Mouse (Mus musculus) bone marrow macrophage, adult 2 months (primary cell): Measurements from ENCODE around the gene Gm1110. TPM values are rescaled to one million over a fixed set of nuclear protein-coding genes. Genes with fewer than 3 reads are reported as not detected.
"Not testable (repeated sequence)": the region's sequence is repeated elsewhere in the genome, so short reads cannot be mapped to it uniquely, and the experiment has no call there.

Source experiments
- H3K27ac ChIP-seq: 2 replicates; pipeline ENCODE4 v1.5.1; 2012; ENCODE audit warnings: low read depth, low read length; ENCODE audit not compliant: insufficient read depth
- H3K4me1 ChIP-seq: 2 replicates; pipeline ENCODE4 v1.6.1; 2012; ENCODE audit warnings: low read length; ENCODE audit not compliant: control insufficient read depth, insufficient read depth
- H3K4me3 ChIP-seq: 2 replicates; pipeline ENCODE4 v1.5.1; 2012; ENCODE audit warnings: mild to moderate bottlenecking, low read length, moderate library complexity; ENCODE audit not compliant: insufficient read depth
- CTCF ChIP-seq: IDR thresholded peaks from 2 replicates; pipeline ENCODE4 v1.5.1; 2012; ENCODE audit warnings: low read depth, mild to moderate bottlenecking, low read length, moderate library complexity
- POLR2A ChIP-seq: IDR thresholded peaks from 2 replicates; pipeline ENCODE4 v1.6.1; 2012; ENCODE audit warnings: mild to moderate bottlenecking, low read depth, low read length, borderline replicate concordance
- polyA plus RNA-seq: library from polyadenylated mRNA; stranded (reverse); fragments of >200 nt; gene quantifications from 2 replicates; pipeline ENCODE4 v1.2.4, GENCODE M21; 2012; ENCODE audit not compliant: missing spikeins, insufficient read depth, insufficient read length

Gene Gm1110
- polyA plus RNA-seq: not detected in 2 replicates

DNA sequence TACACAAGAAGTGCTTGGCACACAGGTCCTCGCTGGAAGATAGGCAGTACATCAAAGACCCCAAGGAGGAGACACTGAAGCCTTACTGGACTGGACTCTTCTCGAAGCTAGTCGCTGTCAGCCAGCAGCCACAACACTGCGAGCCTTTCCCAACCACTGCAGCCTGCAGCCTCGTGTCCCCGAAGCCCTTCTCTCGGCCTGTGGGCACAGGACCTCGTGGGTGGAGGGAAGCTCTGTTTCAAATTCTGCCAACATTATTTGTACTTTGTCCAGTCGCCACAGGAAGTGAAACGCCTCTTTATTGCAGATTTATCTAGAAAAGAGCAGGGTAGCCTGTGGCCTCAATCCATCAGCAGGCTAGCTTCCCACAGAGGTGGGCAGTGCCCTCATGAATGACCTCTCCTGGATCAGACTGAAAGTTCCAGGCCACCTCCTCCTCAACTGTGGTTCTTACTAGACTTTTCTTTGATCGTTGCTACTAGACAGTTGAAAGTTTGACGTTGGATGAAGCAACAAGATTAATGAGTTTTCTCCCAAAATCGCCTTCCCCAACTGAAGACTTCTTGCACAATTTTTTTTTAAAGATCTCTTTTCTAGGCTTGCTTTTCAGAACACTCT, at the start of gene Gm1110:
Gene Gm1110, minus strand, starts transcription at position 203 of the 618 bp plus-strand sequence.
- no peak within 1 kb of the TSS for H3K4me3 ChIP-seq
- no peaks in the 10 kb centered on the region for H3K4me1 ChIP-seq
- H3K27ac ChIP-seq: no peak within 1 kb of the TSS
- TF ChIP-seq CTCF: no peak
- no peak for TF ChIP-seq POLR2A

DNA sequence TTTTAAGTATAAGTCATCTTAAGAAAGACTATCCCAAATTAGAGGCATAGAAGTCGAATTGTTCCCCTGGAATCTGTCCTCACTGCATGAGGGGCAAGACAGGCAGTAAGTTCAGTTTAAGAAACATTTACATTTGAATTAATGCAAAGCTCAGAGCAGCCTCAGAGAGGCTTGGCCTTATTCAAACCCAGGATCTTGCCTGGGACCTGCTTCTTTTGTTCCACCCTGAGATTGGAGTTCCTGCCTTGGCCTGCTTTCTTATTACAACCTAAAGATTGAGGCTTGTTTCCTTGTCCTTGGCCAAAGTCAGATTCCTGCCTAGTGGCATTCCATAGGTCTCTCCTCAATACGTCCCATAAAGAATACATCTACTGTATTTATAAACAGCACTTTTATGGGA, 24.9 kb upstream of the Gm1110 start:
- Histone ChIP-seq H3K4me3 (no peak overlapping the region), H3K27ac (no peak overlapping the region), H3K4me1 (no peaks in the 10 kb centered on the region)
- TF ChIP-seq CTCF: no peak
- TF ChIP-seq POLR2A: no peak

DNA sequence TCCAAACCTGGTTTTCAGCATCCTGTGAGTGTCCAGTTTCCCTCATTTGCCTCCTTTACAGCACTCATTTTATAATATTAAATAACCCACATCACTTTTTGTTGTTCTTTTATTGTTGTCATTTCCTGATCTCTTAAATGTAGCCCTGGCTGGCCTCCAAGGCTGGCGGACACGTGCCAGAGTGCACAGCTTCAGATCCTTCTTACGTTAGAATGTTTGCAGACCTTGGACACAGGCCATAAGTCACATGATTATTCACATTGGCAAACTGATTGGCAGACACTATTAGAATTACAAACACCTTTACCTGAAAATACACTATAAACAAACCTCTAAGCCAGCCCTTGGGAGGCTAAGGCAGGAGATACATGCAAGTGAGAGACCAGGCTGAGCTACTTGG, 1.2 kb upstream of the Gm1110 start:
- Histone ChIP-seq H3K27ac (no peak overlapping the region), H3K4me3 (no peak overlapping the region), H3K4me1 (no peaks in the 10 kb centered on the region)
- TF ChIP-seq CTCF (no peak), POLR2A (no peak)

GRCm38 (mm10) chr9:26919778-26920177, 3.1 kb downstream of the Gm1110 start:
- Histone ChIP-seq H3K4me3 (no peak overlapping the region), H3K4me1 (no peaks in the 10 kb centered on the region), H3K27ac (no peak overlapping the region)
- TF ChIP-seq POLR2A: no peak
- TF ChIP-seq CTCF: no peak

DNA sequence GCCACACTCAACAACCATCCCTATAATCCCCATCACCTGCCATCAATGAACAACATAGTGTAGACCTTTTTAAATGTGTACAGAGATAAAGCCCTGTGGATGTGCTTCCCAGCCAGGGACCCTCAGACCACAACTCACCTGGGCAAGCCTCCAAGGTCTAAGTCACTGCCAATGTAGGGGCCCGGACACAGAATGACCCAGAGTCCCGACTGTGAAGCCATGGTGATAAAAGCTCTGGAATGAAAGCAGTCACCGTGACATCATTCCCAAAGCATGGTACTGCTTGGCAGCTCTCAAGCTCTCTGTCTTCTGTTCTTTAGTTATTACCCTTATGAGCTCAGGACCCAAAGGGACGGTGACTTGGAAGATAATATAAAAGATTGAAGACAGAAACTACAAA, 9.8 kb downstream of the Gm1110 start:
- Histone ChIP-seq H3K4me1 (no peaks in the 10 kb centered on the region), H3K27ac (no peak overlapping the region), H3K4me3 (no peak overlapping the region)
- TF ChIP-seq POLR2A (no peak), CTCF (no peak)

- Histone ChIP-seq H3K4me3 (no peak overlapping the region), H3K4me1 (no peaks in the 10 kb centered on the region), H3K27ac (no peak overlapping the region)
- TF ChIP-seq CTCF: no peak
- no peak for TF ChIP-seq POLR2A
Observed at GRCm38 (mm10) chr9:26911251-26911650, 11.7 kb downstream of the Gm1110 start.

- H3K27ac ChIP-seq, H3K4me3 ChIP-seq, H3K4me1 ChIP-seq: not testable (repeated sequence)
Observed at GRCm38 (mm10) chr9:26869856-26870255, 53.1 kb downstream of the Gm1110 start.

DNA sequence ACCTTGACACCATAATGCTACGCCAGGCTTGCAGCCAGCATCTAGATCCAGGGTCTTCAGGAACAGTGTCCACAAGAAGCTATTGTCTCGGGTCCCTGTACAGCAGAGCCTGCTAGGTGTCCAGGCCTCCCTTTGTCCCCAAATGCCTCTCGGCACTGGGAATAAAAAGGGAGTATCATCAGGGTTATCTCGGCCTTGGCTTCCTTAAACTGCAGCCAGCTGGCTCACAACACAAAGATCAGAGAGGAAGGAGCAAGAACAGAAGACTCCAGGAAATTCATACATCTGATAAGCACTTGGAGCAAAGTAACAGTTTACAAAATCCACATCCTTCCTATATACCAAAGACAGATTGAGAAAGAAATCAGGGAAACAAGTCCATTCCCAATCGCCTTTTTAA, 62.2 kb downstream of the Gm1110 start, which contains the start of gene Glb1l3:
Gene Glb1l3, minus strand, starts transcription at position 140 of the 400 bp plus-strand sequence.
- TF ChIP-seq POLR2A (no peak), CTCF (no peak)
- H3K27ac ChIP-seq: no peak within 1 kb of the TSS
- H3K4me1 ChIP-seq: no peaks in the 10 kb centered on the region

GRCm38 (mm10) chr9:26831089-26831488, 91.8 kb downstream of the Gm1110 start:
- Histone ChIP-seq H3K27ac (no peak overlapping the region), H3K4me3 (no peak overlapping the region), H3K4me1 (no peaks in the 10 kb centered on the region)
- TF ChIP-seq POLR2A (no peak), CTCF (no peak)

More for the DNA sequence above, 62.2 kb downstream of the Gm1110 start, which contains the start of gene Glb1l3:
- H3K4me3 ChIP-seq: no peak within 1 kb of the TSS

Other genes starting within 250 kb of the Gm1110 start
- gene B3gat1, start 189.4 kb downstream of the Gm1110 start, polyA plus RNA-seq: not detected in 2 replicates
- gene Glb1l2, start 116.6 kb downstream of the Gm1110 start, polyA plus RNA-seq: not detected in 2 replicates
- not detected in 2 replicates for gene Glb1l3, start 62.2 kb downstream of the Gm1110 start, polyA plus RNA-seq
- 30.8 and 32.7 TPM in 2 replicates for gene Acad8, start 76.5 kb upstream of the Gm1110 start, polyA plus RNA-seq
- gene Thyn1, start 76.6 kb upstream of the Gm1110 start, polyA plus RNA-seq: 34.3 and 37.4 TPM in 2 replicates
- 32.6 and 35.8 TPM in 2 replicates for gene Vps26b, start 107.0 kb upstream of the Gm1110 start, polyA plus RNA-seq
- 26.1 and 28.0 TPM in 2 replicates for gene Ncapd3, start 107.1 kb upstream of the Gm1110 start, polyA plus RNA-seq
- not detected in 2 replicates for gene Jam3, start 232.3 kb upstream of the Gm1110 start, polyA plus RNA-seq